Mouse (Mus musculus) heart, embryonic 11.5 days (tissue): ENCODE results near the gene Pex14. TPM values are rescaled to one million over a fixed set of nuclear protein-coding genes. Genes with fewer than 3 reads are reported as not detected.
A peak's percentile ranks its signal among the peaks of the same experiment; 100 is the strongest.

Experiments
- ATAC-seq: fragments of 200-750 bp; cut with Nextera tagmentation; replicated peaks from 2 replicates; pipeline ENCODE4 v1.8.0; 2017; ENCODE audit warnings: moderate library complexity; ENCODE audit not compliant: insufficient number of reproducible peaks, low FRiP score, low TSS enrichment
- H3K27ac ChIP-seq: fragments of 300-500 bp; sonication (generic); 2 replicates; pipeline ENCODE4 v1.5.1; 2014; ENCODE audit warnings: mild to moderate bottlenecking, low read depth, low read length
- H3K27me3 ChIP-seq: fragments of 300-500 bp; sonication (generic); 2 replicates; pipeline ENCODE4 v1.6.1; 2014; ENCODE audit warnings: mild to moderate bottlenecking, low read length, mixed read lengths; ENCODE audit not compliant: control insufficient read depth, insufficient read depth
- H3K36me3 ChIP-seq: fragments of 300-500 bp; sonication (generic); 2 replicates; pipeline ENCODE4 v1.6.1; 2014; ENCODE audit warnings: mild to moderate bottlenecking, low read length, moderate library complexity, mixed read lengths; ENCODE audit not compliant: control insufficient read depth, insufficient read depth
- H3K4me1 ChIP-seq: fragments of 300-500 bp; sonication (generic); 2 replicates; pipeline ENCODE4 v1.6.1; 2014; ENCODE audit warnings: low read length; ENCODE audit not compliant: control insufficient read depth, insufficient read depth
- H3K4me2 ChIP-seq: fragments of 300-500 bp; sonication (generic); 2 replicates; pipeline ENCODE4 v1.6.1; 2014; ENCODE audit warnings: mild to moderate bottlenecking, moderate library complexity
- H3K4me3 ChIP-seq: fragments of 300-500 bp; sonication (generic); 2 replicates; pipeline ENCODE4 v1.5.1; 2014; ENCODE audit warnings: low read depth, low read length
- H3K9ac ChIP-seq: fragments of 300-500 bp; sonication (generic); 2 replicates; pipeline ENCODE4 v1.6.1; 2014; ENCODE audit warnings: mild to moderate bottlenecking, low read depth, low read length, moderate library complexity
- H3K9me3 ChIP-seq: fragments of 300-500 bp; sonication (generic); replicated peaks from 2 replicates; pipeline ENCODE4 v1.6.1; 2016; ENCODE audit warnings: low read length; ENCODE audit not compliant: control insufficient read depth
- WGBS: fragments of 180-500 bp; shearing (Covaris S2); extraction: QIAGEN DNeasy Blood & Tissue Kit; methylation state at CpG from one replicate; pipeline ENCODE4 v1.1.7; 2014; ENCODE audit not compliant: insufficient replicate concordance; 5-methylcytosine and 5-hydroxymethylcytosine counted together
- polyA plus RNA-seq: library from polyadenylated mRNA; unstranded; fragments of >200 nt; fragmentation: Nextera tagmentation; extraction: Ambion mirVana; gene quantifications from 2 replicates; pipeline ENCODE4 v1.2.1, GENCODE M21; 2014

Pex14 gene
- polyA plus RNA-seq, 1 experiment from 2014 or later, result 33.5 TPM

GRCm38 (mm10) chr4:149136982-149137770, 37.5 kb upstream of the Pex14 start, which contains the start of gene Cenps:
Gene Cenps (minus strand): TSS chr4:149137629.
- Histone ChIP-seq H3K27me3 (no peaks in the 10 kb centered on the region), H3K9me3 (no peaks in the 10 kb centered on the region), H3K9ac (peak within 1 kb of the TSS; percentile 63), H3K4me1 (no peaks in the 10 kb centered on the region), H3K4me2 (peak within 1 kb of the TSS; percentile 68), H3K36me3 (no peaks in the 10 kb centered on the region), H3K27ac (peak within 1 kb of the TSS; percentile 83), H3K4me3 (peak within 1 kb of the TSS; percentile 50)
- 1% methylated on average over 68 of the region's 68 CpGs for WGBS
- ATAC-seq, result peak; percentile 81

- Histone ChIP-seq H3K9me3 (no peaks in the 10 kb centered on the region), H3K4me1 (no peaks in the 10 kb centered on the region), H3K27ac (no peak overlapping the region), H3K4me3 (peak overlapping the region; percentile 50), H3K9ac (peak overlapping the region; percentile 63; the same call in 1 of the 2 replicates), H3K4me2 (peak overlapping the region; percentile 68), H3K36me3 (peaks cover 5% of the 10 kb centered on the region; the same call in 1 of the 2 replicates), H3K27me3 (no peaks in the 10 kb centered on the region)
- ATAC-seq, result no peak
- WGBS, result 66% methylated on average over 18 of the region's 18 CpGs
These were observed 36.6 kb upstream of the Pex14 start for GRCm38 (mm10) chr4:149136116-149136850.

GRCm38 (mm10) chr4:149133395-149133794, 33.7 kb upstream of the Pex14 start:
- H3K9me3 ChIP-seq, result no peaks in the 10 kb centered on the region
- H3K9ac ChIP-seq, result no peak overlapping the region
- WGBS, result 81% methylated on average over 5 of the region's 5 CpGs
- no peak overlapping the region for H3K4me2 ChIP-seq
- H3K4me1 ChIP-seq, result no peaks in the 10 kb centered on the region
- H3K27ac ChIP-seq, result no peak overlapping the region
- peaks cover 6% of the 10 kb centered on the region; the same call in 1 of the 2 replicates for H3K36me3 ChIP-seq
- H3K4me3 ChIP-seq, result no peak overlapping the region
- ATAC-seq, result no peak
- no peaks in the 10 kb centered on the region for H3K27me3 ChIP-seq

- Histone ChIP-seq H3K9me3 (no peaks in the 10 kb centered on the region), H3K36me3 (peaks cover 6% of the 10 kb centered on the region; the same call in 1 of the 2 replicates), H3K4me1 (no peaks in the 10 kb centered on the region), H3K27ac (no peak overlapping the region), H3K4me2 (no peak overlapping the region), H3K9ac (no peak overlapping the region), H3K4me3 (no peak overlapping the region), H3K27me3 (no peaks in the 10 kb centered on the region)
- WGBS, result 83% methylated on average over 21 of the region's 21 CpGs
- no peak for ATAC-seq
These were observed 32.3 kb upstream of the Pex14 start for GRCm38 (mm10) chr4:149131789-149132565.

GRCm38 (mm10) chr4:149131021-149131752, 31.5 kb upstream of the Pex14 start:
- Histone ChIP-seq H3K36me3 (peaks cover 6% of the 10 kb centered on the region; the same call in 1 of the 2 replicates), H3K27me3 (no peaks in the 10 kb centered on the region), H3K4me1 (no peaks in the 10 kb centered on the region), H3K4me2 (no peak overlapping the region), H3K4me3 (no peak overlapping the region), H3K9ac (no peak overlapping the region), H3K27ac (no peak overlapping the region), H3K9me3 (no peaks in the 10 kb centered on the region)
- WGBS, result 88% methylated on average over 23 of the region's 23 CpGs
- no peak for ATAC-seq

- Histone ChIP-seq H3K9ac (no peak overlapping the region), H3K4me2 (no peak overlapping the region), H3K27me3 (no peaks in the 10 kb centered on the region), H3K4me1 (no peaks in the 10 kb centered on the region), H3K4me3 (no peak overlapping the region), H3K27ac (no peak overlapping the region), H3K9me3 (no peaks in the 10 kb centered on the region), H3K36me3 (peaks cover 6% of the 10 kb centered on the region; the same call in 1 of the 2 replicates)
- ATAC-seq, result no peak
- 79% methylated on average over 18 of the region's 18 CpGs for WGBS
These were observed 28.8 kb upstream of the Pex14 start for GRCm38 (mm10) chr4:149128467-149128866.

- 85% methylated on average over 11 of the region's 11 CpGs for WGBS
- ATAC-seq, result no peak
- H3K4me1 ChIP-seq, result no peaks in the 10 kb centered on the region
- no peak within 1 kb of the TSS for H3K4me3 ChIP-seq
- peaks cover 5% of the 10 kb centered on the region; the same call in 1 of the 2 replicates for H3K36me3 ChIP-seq
- H3K9ac ChIP-seq, result no peak within 1 kb of the TSS
- no peaks in the 10 kb centered on the region for H3K27me3 ChIP-seq
- H3K4me2 ChIP-seq, result no peak within 1 kb of the TSS
- H3K9me3 ChIP-seq, result no peaks in the 10 kb centered on the region
- H3K27ac ChIP-seq, result no peak within 1 kb of the TSS
These were observed 27.0 kb upstream of the Pex14 start, which contains the start of gene Cort for GRCm38 (mm10) chr4:149126663-149127062. Gene Cort (minus strand): TSS chr4:149126763.

- Histone ChIP-seq H3K4me2 (no peak overlapping the region), H3K4me3 (no peak overlapping the region), H3K27ac (no peak overlapping the region), H3K36me3 (no peaks in the 10 kb centered on the region), H3K9me3 (no peaks in the 10 kb centered on the region), H3K4me1 (no peaks in the 10 kb centered on the region), H3K9ac (no peak overlapping the region), H3K27me3 (no peaks in the 10 kb centered on the region)
- ATAC-seq, result no peak
- 74% methylated on average over 6 of the region's 6 CpGs for WGBS
These were observed 26.4 kb upstream of the Pex14 start for GRCm38 (mm10) chr4:149126115-149126509.
